Mouse (Mus musculus): ENCODE measurements at regions not wholly inside any gene's neighbourhood (a gene's known extent, or its start where the extent isn't known, plus 50 kb on each side); places are given as distances from the start of the nearest gene placed in this dataset.
A peak's percentile ranks its signal among the peaks of the same experiment; 100 is the strongest.

DNA sequence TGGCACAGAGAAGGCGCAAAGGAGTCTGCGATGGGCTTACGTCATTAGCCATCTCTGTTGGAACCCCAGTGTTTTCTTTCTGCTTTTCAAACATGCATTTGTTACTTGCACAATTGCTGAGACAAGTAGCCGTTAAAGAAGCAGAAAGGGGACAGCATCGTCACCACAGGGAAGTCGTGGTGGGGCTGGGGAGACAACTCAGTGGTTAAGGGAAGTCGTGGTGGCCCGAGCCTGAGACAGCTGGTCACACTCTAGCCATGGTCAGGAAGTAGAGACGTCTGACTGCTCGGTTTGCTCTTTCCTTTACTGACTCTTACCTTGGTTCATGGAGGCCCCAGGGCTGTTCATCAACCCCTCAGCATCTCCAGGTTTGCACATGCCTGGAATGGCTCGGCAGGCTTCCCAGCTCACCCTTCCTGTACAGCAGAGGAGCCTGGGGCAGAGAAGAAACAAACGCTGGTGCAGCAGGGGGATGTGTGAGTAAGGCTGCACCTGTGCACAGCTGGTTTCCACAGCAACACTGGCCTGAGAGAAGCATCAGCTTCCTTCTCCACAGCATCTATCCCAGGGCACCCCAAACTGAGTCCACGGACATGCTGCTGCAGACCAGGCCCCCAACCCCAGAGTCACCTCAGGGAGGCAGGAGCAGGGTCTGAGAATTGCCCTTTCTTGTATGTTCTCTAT is 135.6 kb upstream of the Rreb1 start:
- 43% methylated on average over 13 of the region's 13 CpGs for WGBS
- Histone ChIP-seq H3K4me3 (ENCODE audit: low read length) (no peak overlapping the region), H3K27me3 (ENCODE audit: insufficient read depth, low read length) (no peaks in the 10 kb centered on the region), H3K27ac (no peak overlapping the region), H3K9me3 (ENCODE audit: low read length) (no peaks in the 10 kb centered on the region), H3K4me2 (ENCODE audit: low read depth, low read length) (no peak overlapping the region), H3K36me3 (ENCODE audit: insufficient read depth, low read length) (no peaks in the 10 kb centered on the region), H3K4me1 (ENCODE audit: insufficient read depth, low read length) (no peaks in the 10 kb centered on the region), H3K9ac (replicated peaks; ENCODE audit: low read length) (no peak overlapping the region)
- no peak for DNase-seq (ENCODE audit: low spot score)
- peak; percentile 67; the same call in 1 of the 2 replicates for ATAC-seq
- TF ChIP-seq CTCF (IDR thresholded peaks at IDR 0.05; ENCODE audit: low read depth), result no peak

DNA sequence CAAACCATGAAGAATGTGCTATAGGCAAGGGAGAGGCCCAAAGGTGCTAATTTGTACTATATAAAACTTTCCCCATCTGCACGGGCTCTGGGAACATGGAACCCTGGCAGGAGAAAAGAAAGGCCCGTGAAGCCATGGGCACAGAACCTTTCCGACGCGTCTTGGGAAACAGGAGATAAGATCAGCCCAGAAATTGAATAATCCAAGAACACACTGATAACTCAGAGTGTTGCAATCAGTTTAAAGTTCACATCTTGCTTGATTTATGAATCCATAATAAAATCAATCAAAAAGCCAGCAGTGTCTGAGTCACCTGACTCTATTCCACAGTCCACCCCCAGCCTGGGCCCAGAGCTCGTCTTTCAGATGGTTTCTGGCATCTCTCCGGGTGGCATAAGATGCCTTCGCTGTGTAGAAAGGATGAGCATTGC is 133.4 kb upstream of the Rreb1 start:
- 80% methylated on average over 8 of the region's 8 CpGs for WGBS
- DNase-seq (ENCODE audit: low spot score) (no peak), ATAC-seq (no peak)
- no peaks in the 10 kb centered on the region for H3K36me3 ChIP-seq (ENCODE audit: insufficient read depth, low read length)
- TF ChIP-seq CTCF (IDR thresholded peaks at IDR 0.05; ENCODE audit: low read depth), result no peak
- no peaks in the 10 kb centered on the region for H3K27me3 ChIP-seq (ENCODE audit: insufficient read depth, low read length)
- H3K4me2 ChIP-seq (ENCODE audit: low read depth, low read length), result no peak overlapping the region
- H3K9ac ChIP-seq (replicated peaks; ENCODE audit: low read length), result no peak overlapping the region
- H3K27ac ChIP-seq, result no peak overlapping the region
- no peak overlapping the region for H3K4me3 ChIP-seq (ENCODE audit: low read length)
- H3K4me1 ChIP-seq (ENCODE audit: insufficient read depth, low read length), result no peaks in the 10 kb centered on the region
- H3K9me3 ChIP-seq (ENCODE audit: low read length), result no peaks in the 10 kb centered on the region

DNA sequence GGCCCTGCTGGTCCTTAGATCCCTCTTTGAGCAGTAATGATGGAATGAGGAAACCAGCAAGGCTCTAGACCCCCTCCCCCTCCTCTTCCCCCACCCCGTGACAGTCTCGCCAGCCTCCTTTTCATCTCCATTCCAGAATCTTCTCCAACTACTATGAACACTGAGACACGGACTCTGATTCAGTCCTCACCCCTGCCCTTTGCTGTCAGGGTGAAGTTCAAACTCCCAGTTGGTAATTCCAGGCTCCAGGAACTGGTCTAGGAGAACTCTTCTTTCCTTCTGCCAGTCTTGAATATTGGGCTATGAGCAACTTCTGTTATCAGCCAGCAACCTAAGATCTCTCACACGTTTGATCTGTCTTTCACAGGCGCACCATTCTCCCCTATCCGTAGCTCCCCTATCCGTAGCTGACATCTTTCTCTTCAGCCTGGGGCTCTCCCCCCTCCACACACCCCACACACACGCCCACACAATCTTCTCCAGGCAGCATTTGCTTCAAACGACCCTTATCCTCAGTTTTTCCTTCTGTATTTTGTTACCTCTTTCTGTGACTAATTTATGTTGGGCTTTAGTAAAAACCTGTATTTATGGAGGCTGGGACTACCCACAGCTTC is 128.6 kb upstream of the Rreb1 start:
- no peaks in the 10 kb centered on the region for H3K9me3 ChIP-seq (ENCODE audit: low read length)
- H3K4me1 ChIP-seq (ENCODE audit: insufficient read depth, low read length), result no peaks in the 10 kb centered on the region
- no peak overlapping the region for H3K9ac ChIP-seq (replicated peaks; ENCODE audit: low read length)
- H3K4me3 ChIP-seq (ENCODE audit: low read length), result no peak overlapping the region
- H3K27me3 ChIP-seq (ENCODE audit: insufficient read depth, low read length), result no peaks in the 10 kb centered on the region
- no peaks in the 10 kb centered on the region for H3K36me3 ChIP-seq (ENCODE audit: insufficient read depth, low read length)
- 70% methylated on average over 9 of the region's 9 CpGs for WGBS
- no peak overlapping the region for H3K27ac ChIP-seq
- no peak for TF ChIP-seq CTCF (IDR thresholded peaks at IDR 0.05; ENCODE audit: low read depth)
- ATAC-seq (no peak), DNase-seq (ENCODE audit: low spot score) (no peak)
- H3K4me2 ChIP-seq (ENCODE audit: low read depth, low read length), result no peak overlapping the region

DNA sequence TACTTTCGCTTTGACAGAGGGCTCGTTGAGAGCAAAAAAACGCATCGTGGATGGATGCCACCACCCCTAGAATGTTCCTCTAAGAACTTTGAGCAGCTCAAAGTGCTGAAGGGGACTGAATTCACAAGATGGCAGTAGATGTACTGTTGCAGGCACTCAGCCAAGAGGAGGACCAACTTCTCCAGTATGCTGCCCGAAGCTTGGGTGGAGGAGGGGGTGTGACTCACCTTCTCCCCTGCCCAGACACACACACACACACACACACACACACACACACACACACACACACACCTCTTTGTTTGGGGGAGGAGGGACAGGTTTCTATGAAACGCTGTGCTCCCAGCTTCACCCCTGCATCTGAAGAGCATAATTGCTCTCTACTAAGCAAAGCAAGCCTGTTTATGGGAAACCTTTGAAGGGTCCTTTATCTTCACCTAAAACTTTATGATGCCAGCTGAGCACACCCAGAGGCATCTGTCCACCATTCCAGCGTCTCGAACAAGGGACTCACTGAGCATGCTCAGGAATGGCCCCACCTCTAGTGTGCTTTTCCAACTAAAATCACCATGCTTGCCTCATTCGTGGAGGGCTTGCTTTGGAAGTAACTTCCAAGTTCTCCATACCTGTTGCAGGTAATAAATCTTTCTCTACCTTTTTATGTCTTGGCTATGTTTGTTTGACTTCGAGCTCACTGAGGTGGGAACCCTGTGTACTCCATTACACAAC is 126.8 kb upstream of the Rreb1 start:
- TF ChIP-seq CTCF (IDR thresholded peaks at IDR 0.05; ENCODE audit: low read depth), result no peak
- Histone ChIP-seq H3K27ac (no peak overlapping the region), H3K9me3 (ENCODE audit: low read length) (no peaks in the 10 kb centered on the region), H3K4me2 (ENCODE audit: low read depth, low read length) (no peak overlapping the region), H3K4me1 (ENCODE audit: insufficient read depth, low read length) (no peaks in the 10 kb centered on the region), H3K4me3 (ENCODE audit: low read length) (no peak overlapping the region), H3K36me3 (ENCODE audit: insufficient read depth, low read length) (no peaks in the 10 kb centered on the region), H3K9ac (replicated peaks; ENCODE audit: low read length) (no peak overlapping the region), H3K27me3 (ENCODE audit: insufficient read depth, low read length) (no peaks in the 10 kb centered on the region)
- ATAC-seq, result no peak
- DNase-seq (ENCODE audit: low spot score), result no peak
- 85% methylated on average over 10 of the region's 10 CpGs for WGBS

DNA sequence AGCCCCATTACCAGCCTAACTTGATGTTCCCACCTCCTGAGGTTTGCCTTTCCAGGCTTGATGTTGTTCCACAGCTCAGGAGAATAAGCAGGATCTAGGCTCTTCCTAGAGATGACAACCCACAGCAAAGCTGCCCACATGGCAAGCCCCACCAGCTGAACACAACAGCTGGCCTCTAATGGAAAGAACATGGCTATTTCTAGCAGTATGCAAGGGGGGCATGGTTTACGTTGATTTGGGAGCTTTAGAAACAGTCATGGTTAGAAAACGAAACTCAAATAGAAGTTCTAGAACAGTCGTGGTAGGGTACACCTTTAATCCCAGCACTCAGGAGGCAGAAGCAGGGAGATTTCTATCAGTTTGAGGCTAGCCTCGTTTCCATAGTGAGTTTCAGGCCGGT is 123.5 kb upstream of the Rreb1 start:
- Histone ChIP-seq H3K4me1 (ENCODE audit: insufficient read depth, low read length) (no peaks in the 10 kb centered on the region), H3K9ac (replicated peaks; ENCODE audit: low read length) (no peak overlapping the region), H3K36me3 (ENCODE audit: insufficient read depth, low read length) (no peaks in the 10 kb centered on the region), H3K27ac (no peak overlapping the region), H3K27me3 (ENCODE audit: insufficient read depth, low read length) (no peaks in the 10 kb centered on the region), H3K4me2 (ENCODE audit: low read depth, low read length) (no peak overlapping the region), H3K4me3 (ENCODE audit: low read length) (no peak overlapping the region), H3K9me3 (ENCODE audit: low read length) (no peaks in the 10 kb centered on the region)
- ATAC-seq, result no peak
- WGBS, result 81% methylated on average over 5 of the region's 5 CpGs
- no peak for TF ChIP-seq CTCF (IDR thresholded peaks at IDR 0.05; ENCODE audit: low read depth)
- no peak for DNase-seq (ENCODE audit: low spot score)

DNA sequence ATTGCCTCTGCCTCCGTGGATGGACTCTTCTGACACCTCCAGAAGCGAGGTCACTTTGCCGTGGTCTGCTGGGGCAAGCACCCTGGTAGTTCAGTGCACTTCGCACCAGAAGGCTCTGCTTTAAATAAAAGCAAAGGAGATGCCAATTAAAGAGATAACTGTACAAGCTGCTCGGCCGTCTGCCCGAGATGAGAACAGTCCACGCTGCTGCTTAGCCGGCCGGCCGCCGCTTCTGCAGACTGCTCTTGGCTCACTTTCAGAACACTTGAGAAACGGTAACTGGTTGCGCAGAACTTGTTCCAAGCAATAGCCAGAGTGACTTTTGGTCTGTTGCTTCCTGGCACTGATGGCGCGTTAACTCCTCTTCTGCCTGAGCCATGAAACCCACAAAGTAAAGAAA is 121.0 kb upstream of the Rreb1 start:
- TF ChIP-seq CTCF (IDR thresholded peaks at IDR 0.05; ENCODE audit: low read depth), result no peak
- WGBS, result 54% methylated on average over 16 of the region's 16 CpGs
- Histone ChIP-seq H3K4me3 (ENCODE audit: low read length) (no peak overlapping the region), H3K4me1 (ENCODE audit: insufficient read depth, low read length) (no peaks in the 10 kb centered on the region), H3K27me3 (ENCODE audit: insufficient read depth, low read length) (no peaks in the 10 kb centered on the region), H3K9ac (replicated peaks; ENCODE audit: low read length) (no peak overlapping the region), H3K4me2 (ENCODE audit: low read depth, low read length) (peak overlapping the region; percentile 22; the same call in 1 of the 2 replicates), H3K9me3 (ENCODE audit: low read length) (no peaks in the 10 kb centered on the region), H3K36me3 (ENCODE audit: insufficient read depth, low read length) (no peaks in the 10 kb centered on the region), H3K27ac (no peak overlapping the region)
- DNase-seq (ENCODE audit: low spot score) (peak; percentile 63), ATAC-seq (no peak)

Measured in hindbrain, postnatal 0 days (tissue).